Mouse (Mus musculus) lung, postnatal 0 days (tissue): ENCODE results near the gene Patj.

Experiments
- CTCF ChIP-seq: IDR thresholded peaks from 2 replicates; pipeline ENCODE4 v1.5.1; 2016; ENCODE audit warnings: antibody characterized with exemption, mild to moderate bottlenecking
- EP300 ChIP-seq: IDR thresholded peaks from 2 replicates; pipeline ENCODE4 v1.6.1; 2016; ENCODE audit warnings: antibody characterized with exemption, mild to moderate bottlenecking, control low read depth

DNA sequence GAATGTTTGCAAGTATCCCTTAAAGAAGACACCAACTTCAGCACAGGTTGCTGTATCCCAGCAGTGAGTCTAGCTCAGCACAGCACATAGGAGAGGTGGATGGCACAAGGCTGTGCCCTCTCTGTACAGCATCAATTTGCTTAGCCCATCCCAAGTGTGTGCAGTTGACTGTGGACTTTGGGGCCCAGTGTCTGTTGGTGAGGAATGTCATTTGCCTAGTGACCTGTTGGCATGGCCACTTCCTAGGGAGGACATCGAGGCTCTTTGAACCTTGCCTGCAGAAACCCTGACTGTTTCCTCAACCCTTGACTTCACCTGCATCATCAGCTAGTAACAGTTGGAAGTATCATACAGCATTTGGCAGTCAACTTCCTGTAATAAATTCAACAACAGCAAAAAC is 270.9 kb downstream of the Patj start:
- TF ChIP-seq CTCF (no peak), EP300 (no peak)
